Mouse (Mus musculus): ENCODE results near the gene Olfr288.

DNA sequence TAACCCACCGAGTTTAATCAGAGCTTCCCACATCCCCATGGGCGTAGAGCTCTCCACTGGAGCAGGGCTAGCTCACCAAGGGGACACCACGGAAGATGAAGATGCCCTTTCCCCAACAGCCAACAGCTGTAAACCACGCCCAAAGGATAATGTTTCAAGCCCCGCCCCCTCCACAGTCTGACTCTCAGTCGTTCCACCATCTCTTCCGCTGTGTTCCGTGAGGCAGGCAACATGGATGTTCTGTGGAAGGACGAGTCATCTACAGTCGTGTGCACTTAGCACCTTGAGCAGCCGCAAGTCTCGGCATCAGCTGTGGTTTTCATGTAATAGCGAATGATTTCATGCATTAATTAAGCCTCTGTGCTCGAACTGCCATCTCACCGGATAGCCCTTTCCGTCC lies 30.3 kb upstream of the Olfr288 start:
- no peak for TF ChIP-seq CTCF (conservative IDR thresholded peaks at IDR 0.05; ENCODE audit: insufficient read depth, insufficient read length, low read depth, low read length)
- no peak for TF ChIP-seq POLR2A (IDR thresholded peaks at IDR 0.05; ENCODE audit: low read depth, low read length)
